Mouse (Mus musculus): ENCODE measurements at regions not wholly inside any gene's neighbourhood (a gene's known extent, or its start where the extent isn't known, plus 50 kb on each side); places are given as distances from the start of the nearest gene placed in this dataset.

- in situ Hi-C loops (cut with MboI, MseI), result no loop called here
Observed at GRCm38 (mm10) chr11:15572716-15573115, 684.8 kb upstream of the Vstm2a start.

GRCm38 (mm10) chr11:15619963-15620362 is 637.6 kb upstream of the Vstm2a start:
- in situ Hi-C loops (cut with MboI, MseI), result no loop called here

DNA sequence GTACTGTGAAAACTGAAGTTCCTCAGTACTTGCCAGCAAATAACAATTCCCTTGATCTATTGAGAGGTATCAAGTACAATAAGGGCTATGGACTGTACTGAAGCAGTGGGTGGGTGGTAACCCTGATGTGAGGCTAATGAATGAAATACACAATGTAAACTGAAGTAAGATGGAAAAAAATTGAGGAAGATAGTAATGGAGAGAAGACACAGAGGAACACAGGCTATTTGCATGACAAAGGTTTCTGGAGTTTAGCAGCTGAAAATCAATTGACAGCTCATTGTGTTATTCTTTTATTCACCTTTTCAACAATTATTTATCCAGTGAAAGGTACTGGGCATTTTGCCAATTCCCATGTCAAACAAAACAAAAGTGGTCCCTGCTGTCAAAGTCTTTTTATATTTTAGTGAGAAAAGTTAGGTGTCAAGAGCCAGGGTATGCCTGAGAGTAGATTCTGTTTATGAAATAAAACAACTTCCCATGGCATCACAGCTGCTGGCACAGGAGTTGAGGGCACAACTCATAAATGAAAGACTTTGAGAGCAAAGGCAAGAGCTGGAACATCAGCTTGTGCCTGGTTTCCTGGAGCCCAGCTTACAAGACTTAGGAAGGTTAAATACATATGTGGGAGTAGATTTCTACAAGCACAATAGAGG is 608.4 kb upstream of the Vstm2a start:
- in situ Hi-C loops (cut with MboI, MseI), result no loop called here

GRCm38 (mm10) chr11:15689073-15689472 is 568.5 kb upstream of the Vstm2a start:
- in situ Hi-C loops (cut with MboI, MseI), result no loop called here

DNA sequence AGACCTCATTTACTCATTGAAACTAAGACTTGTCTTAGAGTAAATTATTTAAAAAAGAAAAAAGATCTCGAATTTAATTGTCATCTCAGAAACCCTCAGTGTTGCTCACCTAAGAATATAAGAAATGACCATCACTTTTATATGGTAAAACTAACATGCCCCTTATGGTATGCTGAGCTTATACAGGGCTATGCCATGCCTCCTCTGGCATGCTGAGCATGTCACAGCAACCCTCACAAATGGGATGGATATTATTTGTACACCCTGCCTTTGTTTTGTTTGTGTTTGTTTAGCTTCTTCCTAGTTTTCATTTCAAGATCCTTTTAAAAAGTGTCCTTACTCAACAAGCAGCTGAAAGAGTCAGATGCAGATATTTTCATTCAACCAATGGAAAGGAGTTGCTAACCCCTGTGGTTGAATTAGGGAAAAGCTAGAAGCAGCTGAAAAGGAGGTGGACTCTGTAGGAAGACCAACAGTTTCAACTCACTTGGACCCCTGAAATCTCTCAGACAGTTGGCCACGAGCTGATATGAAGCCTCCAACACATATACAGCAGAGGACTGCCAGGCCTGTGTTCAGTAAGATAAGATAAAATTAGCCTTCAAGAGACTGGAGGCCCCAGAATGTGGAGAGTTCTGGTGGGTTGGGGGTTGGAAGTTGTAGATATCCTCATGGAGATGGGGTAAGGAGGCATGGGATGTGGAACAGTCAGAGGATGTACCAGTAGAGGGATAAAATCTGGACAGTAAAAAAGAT is 559.3 kb upstream of the Vstm2a start:
- in situ Hi-C loops (cut with MboI, MseI), result no loop called here

DNA sequence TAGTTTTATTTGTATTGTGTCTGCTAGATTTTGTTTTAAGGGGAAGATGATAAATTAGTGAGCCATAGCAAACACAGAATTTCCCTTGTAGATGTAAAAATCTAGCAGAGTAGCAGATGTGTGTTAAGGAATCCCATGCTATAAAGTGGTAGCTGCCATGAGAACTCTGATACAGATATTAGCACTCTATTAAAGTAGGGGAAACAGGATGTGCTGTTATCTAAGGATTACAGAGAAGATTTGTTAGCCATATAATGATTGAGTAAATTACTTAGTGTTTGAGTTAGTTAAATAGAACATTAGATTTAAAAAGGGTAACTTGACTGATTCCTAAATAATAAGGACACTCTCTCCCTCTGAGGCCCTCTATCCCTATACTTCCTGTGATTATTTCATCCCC is 541.5 kb upstream of the Vstm2a start:
- in situ Hi-C loops (cut with MboI, MseI), result no loop called here

GRCm38 (mm10) chr11:15717536-15717935 is 540.0 kb upstream of the Vstm2a start:
- in situ Hi-C loops (cut with MboI, MseI), result no loop called here

GRCm38 (mm10) chr11:15737621-15738020 is 519.9 kb upstream of the Vstm2a start:
- in situ Hi-C loops (cut with MboI, MseI), result no loop called here

- in situ Hi-C loops (cut with MboI, MseI), result loop anchor here (10.0 to 25.0 kb wide), 2 partner anchors 611 to 1956 kb away; no protein-coding TSS in a partner anchor
Observed at GRCm38 (mm10) chr11:15756006-15756405, 501.5 kb upstream of the Vstm2a start.

- in situ Hi-C loops (cut with MboI, MseI), result loop anchor here in 1 of 2 experiments (25.0 kb wide), 1 partner anchor 1942 kb away; no protein-coding TSS in a partner anchor
Observed at GRCm38 (mm10) chr11:15769651-15770617, 487.6 kb upstream of the Vstm2a start.

Measured in T-helper 17 cell (primary cell).